Mouse (Mus musculus): Measurements from ENCODE around the gene Tbrg4.

Tbrg4 gene

GRCm38 (mm10) chr11:6594845-6595244 is 31.0 kb downstream of the Tbrg4 start:
- DNase-seq (ENCODE audit: low read depth, low spot score) = no peak

- no peak for DNase-seq (ENCODE audit: low read depth, low spot score)
Observed at GRCm38 (mm10) chr11:6593406-6593805, 32.5 kb downstream of the Tbrg4 start.

DNA sequence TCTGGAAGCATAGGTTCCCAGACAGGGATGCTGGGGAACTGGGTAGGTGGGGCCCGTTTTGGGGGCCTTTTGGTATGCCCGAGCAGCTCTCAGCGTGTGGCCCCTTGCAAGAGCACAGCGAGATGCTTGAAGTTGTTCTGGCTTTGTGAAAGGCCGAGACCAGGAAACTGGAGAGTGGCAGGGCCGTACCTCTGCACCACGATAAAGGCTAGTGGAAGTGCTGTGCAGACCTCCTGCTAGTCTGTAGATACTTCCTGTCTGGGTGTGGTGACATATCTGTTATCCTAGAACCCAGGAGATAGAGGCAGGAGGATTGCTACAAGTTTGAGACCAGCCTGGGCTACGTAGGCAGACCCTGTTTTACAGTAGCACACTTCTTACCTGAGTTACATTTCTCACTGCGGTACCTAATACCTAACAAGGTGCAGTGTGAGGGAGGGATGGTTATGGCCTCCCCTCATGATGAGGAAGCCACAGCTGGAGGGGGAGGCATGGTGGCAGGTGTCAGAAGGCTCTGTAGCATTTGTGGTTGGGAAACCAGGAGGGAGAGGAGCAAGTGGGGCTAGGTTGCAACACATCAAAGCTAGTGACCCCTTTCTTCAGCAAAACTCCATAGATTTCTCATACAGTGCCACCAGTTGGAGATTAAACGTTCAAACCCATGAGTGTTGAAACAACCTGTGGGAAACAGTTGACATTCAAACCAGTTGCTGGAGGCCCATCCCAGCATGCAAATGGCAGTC is 34.8 kb downstream of the Tbrg4 start:
- DNase-seq (ENCODE audit: low read depth, low spot score) = no peak

DNA sequence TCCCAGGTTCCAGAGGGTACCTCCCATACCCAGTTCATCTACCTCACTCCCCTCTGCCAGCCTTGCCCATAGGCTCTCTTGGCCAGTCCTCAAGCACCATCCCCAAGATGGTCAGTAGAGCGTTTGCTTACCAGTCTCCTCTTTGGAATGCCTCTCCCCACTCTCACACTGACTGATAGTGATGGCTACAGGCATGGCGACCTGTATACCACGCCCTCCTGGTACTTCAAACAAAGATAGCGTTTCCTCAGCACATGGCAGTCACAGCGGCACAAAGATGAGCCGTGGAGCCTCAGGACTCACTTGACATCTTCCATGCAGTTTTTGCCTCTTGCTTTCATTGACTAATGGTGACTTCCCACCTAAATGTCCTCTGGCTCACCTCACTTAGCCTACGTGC is 36.0 kb downstream of the Tbrg4 start:
- DNase-seq (ENCODE audit: low read depth, low spot score) = no peak

DNA sequence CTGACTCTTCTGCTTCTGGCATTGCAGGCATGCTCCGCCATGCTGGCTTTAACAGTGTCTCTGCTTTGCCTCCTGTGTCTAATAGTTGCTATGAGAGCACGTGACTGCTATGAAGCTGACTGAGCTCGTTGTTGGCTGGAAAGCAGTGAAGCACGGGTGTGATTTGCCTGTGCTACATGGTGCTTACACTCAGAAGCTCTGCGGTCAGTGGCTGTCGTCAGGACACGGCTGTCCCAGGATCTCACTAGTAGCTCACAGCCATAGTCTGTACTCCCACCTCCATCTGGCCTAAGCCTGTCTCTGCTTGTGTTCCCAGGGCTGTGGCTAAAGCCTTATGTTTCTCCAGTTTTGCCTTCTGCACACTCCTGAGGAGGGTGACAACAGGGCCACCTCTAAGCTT is 37.6 kb downstream of the Tbrg4 start:
- DNase-seq (ENCODE audit: low read depth, low spot score) = no peak

DNA sequence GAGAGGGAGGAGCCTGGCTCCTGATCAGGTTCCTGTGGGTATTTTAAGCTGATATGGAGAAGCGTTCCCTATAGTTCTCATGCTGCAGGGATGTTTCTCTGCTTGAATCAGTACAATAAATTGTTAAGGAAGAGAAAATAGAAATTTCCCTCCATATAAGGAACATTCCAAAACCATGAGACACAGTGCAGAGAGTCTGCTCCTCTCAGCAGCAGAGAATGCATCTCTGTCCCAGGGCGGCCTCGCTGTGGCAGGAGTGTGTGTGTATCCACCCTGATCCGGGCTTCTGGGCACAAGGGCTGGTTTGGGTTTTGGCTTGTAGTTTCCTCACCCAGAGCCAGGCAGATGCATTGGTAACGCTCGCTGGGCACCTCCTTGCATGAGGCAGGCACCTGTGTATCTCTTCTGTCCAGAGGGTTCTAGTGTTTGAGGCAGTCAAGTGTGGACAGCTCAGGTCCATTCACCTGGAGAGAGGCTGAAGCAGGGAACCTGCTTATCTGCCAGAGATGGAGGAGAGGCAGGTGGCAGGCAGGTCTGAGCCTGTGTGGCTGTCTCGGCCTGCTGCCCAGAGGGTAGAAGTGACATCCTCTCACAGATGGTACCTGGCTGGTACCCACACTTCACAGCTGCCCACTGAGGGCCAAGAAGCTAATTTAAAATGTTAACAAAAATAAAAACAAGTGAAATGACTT is 38.5 kb downstream of the Tbrg4 start:
- no peak for DNase-seq (ENCODE audit: low read depth, low spot score)

GRCm38 (mm10) chr11:6586660-6587059 is 39.2 kb downstream of the Tbrg4 start:
- DNase-seq (ENCODE audit: low read depth, low spot score) = no peak

DNA sequence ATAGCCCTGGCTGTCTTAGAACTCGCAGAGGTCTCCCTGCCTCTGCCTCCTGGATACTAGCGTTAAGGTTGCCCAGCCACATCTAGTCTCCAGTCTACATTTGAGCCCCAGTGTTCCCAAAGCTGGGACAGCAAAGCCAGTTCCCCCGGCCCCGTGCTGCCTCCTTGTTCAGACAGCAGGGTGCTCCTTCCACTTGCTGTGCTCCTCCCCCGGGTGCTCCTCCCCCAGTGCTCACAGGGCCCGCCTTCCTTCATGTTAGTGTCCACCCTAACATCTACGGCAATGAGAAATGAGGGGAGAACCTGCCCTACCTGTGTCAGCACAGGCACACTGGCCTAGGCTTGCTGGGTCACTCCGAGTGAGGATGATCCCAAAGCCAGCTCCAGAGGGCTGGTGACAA is 40.1 kb downstream of the Tbrg4 start:
- DNase-seq (ENCODE audit: low read depth, low spot score) = no peak

GRCm38 (mm10) chr11:6581560-6581959 is 44.3 kb downstream of the Tbrg4 start:
- no peak for DNase-seq (ENCODE audit: low read depth, low spot score)

GRCm38 (mm10) chr11:6580065-6580750 is 45.7 kb downstream of the Tbrg4 start:
- peak; percentile 25 for DNase-seq (ENCODE audit: low read depth, low spot score)

- DNase-seq (ENCODE audit: low read depth, low spot score) = peak; percentile 39
Observed at GRCm38 (mm10) chr11:6579361-6579760, 46.5 kb downstream of the Tbrg4 start.

DNA sequence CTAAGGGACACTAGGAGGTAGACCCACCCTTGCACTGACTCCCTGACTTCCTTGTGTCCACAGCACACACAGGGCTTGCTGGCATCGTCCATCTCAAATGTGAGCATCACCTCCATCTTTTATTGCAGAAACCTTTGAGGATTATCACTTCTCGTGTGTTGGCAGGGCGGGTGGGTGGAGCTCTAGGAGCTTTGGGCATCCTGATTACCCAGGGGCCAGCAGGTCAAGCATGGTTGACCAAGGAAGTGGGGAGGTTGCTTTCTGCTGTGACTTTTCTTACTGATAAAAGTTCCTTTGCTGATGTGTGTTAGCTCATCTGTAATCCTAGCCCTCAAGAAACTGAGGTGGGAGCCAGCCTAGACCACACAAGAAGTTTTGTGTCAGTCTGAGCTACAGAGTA is 49.7 kb downstream of the Tbrg4 start:
- no peak for DNase-seq (ENCODE audit: low read depth, low spot score)

DNA sequence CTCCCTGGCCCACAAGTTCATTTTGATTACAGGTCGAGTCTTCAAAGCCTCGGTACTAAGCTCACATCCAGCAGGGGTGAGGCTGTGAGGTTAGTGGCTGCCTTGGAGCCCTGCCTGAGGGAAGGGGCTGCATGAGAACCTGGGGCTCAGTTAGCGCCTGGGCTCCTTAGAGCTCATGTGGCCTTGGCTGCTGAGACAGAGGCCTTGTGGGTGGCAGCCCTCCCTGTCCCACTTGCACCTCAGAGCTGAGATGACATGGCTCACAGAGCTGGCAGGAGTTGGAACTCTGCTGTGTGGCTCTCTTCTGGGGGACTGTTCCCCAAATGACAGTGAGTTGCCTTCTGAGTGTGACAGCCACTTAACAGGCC is 56.5 kb downstream of the Tbrg4 start:
- no peak for DNase-seq (ENCODE audit: low read depth, low spot score)

- DNase-seq (ENCODE audit: low read depth, low spot score) = peak; percentile 52
Observed at GRCm38 (mm10) chr11:6568584-6569409, 57.1 kb downstream of the Tbrg4 start.

DNA sequence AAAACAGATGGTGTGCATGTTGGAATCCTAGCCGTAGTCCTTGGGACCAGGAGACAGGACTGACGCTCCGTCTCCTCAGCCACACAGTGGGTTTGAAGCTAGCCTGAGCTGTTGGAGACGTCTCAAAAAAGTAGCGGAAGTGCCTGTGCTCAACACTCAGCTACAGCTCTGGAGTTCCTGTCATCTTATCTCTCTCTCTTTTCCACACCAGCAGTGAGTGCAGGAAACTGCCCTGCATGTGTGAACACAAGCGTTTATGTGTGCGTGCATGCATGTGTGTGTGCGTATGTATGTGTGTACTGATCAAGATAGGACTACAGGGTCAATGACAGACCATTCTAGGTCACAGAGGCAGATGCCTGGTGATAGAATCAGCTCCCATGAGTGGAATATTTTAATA is 57.9 kb downstream of the Tbrg4 start:
- DNase-seq (ENCODE audit: low read depth, low spot score) = no peak

GRCm38 (mm10) chr11:6566496-6566895 is 59.4 kb downstream of the Tbrg4 start:
- DNase-seq (ENCODE audit: low read depth, low spot score) = no peak

Measured in ZHBTc4 (cell line).